Mouse (Mus musculus): ENCODE measurements around the gene Ptprc.

The Ptprc gene

DNA sequence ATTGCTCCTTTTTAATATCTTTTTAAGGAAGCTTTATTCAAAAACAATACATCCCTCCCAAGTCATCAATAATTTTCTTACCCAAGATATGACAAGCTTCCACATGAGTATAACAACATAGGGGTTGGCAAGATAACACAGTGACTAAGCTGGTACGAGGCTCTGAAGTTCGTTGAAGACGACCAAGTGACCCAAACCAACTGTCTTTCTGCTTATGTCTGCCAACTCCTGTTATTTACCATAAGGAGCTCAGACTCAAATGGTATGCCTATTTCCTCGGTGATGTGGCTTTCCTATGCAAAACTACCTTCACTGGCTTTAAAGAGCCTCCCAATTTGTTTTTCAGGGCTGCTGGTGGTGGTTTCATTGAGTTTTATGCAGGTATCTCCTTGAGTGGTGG is at the start of gene Ptprc:
Gene Ptprc, minus strand, starts transcription at position 215 of the 400 bp plus-strand sequence.
- no peak for DNase-seq (ENCODE audit: low spot score)

DNA sequence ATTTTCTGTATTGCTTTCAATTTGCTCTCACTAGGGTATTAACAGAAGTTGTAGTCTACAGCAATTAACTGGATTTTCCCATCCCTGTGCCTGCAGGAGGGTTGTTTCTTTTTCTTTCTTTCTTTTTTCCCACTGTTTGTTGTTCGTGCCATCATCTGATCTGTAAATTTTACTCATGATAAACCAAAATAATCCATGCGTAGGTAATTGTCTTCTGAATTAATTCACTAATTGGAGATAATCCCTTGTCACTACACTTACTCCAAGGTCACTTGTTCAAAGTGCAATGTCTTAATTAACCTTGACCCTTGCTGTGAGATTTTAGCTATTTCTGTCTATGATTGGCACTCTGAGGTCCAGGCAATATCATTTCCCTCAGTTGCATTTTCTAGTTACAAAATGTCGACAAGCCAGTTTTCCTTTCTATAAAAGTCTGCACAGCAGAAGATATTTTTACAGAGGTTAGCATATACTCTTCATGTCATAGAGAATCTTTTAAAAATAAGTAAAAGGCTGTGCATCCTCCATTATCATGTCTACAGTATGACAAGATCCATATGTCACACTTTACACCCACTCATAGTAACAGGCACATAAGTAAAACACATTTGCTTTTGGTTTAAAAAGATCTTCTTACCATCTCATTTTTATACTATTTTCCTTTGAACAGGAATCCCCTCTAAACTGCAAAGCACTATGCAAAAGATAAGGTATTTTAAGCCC is 39.4 kb upstream of the Ptprc start:
- no peak for DNase-seq (ENCODE audit: low spot score)

DNA sequence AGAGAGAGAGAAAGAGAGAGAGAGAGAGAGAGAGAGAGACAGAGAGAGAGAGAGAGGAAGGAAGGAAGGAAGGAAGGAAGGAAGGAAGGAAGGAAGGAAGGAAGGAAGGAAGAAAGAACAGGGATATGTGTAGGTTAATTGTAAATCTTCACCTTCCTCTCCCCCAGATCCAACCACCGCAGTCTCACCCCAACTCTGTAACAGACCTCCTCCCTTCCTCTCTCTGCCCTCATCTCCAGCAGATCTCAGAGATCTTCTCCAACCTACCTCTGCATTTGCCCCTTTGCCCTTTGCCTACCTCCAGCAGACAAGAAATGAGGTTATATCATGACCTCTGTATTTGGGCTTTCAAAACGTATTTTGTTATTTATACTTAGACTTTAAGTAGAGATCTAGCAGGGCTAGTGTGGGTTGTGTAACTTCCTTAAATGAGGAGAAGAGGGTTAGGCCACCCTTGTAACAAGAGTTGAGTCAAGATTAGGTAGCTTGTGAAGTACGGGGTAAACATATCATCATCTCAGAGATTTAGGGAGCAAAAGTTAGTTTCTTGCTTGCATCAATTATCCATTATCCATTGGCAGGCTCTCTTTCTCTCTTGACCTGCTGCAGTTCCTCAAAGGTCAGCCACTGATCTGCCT is 35.0 kb upstream of the Ptprc start:
- no peak for DNase-seq (ENCODE audit: low spot score)

DNA sequence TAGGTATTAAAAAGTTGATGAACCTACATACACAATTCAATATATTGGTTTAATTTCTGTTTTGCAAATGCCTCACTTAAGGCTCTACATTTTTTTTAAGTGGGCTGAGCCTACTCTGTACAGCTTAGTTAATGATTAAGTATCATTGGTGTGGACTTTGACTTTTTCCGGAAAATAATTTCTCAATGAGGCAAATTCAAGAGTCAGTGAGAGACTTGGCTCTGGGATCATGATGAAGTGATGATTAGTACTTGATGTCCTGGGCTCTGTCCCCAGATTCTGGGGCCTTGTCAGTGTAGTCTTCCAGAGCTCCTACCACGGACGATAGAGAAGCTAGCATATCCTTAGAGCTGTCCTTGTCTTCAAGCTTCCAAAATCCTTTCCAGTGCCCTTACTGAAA is 34.2 kb upstream of the Ptprc start:
- no peak for DNase-seq (ENCODE audit: low spot score)

DNA sequence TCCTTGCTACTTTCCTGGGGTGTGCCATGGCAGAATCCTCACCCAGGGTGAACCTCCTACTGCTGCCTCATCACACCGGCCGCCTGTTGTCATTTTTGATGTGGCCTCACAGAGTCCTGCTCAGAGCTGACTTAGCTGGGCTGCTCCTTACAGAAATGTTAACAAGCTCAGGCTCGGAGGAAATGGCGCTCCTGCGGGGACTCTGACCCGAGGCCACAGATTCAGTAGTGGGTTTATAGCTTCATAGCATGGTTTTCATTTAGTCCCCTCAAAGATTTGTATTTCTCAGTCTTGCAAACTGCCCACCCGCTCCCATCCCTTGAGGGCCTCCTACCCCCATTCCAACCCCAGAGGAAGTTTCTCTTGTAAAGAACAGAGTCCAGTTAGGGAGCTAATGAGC is 30.5 kb upstream of the Ptprc start:
- no peak for DNase-seq (ENCODE audit: low spot score)

DNA sequence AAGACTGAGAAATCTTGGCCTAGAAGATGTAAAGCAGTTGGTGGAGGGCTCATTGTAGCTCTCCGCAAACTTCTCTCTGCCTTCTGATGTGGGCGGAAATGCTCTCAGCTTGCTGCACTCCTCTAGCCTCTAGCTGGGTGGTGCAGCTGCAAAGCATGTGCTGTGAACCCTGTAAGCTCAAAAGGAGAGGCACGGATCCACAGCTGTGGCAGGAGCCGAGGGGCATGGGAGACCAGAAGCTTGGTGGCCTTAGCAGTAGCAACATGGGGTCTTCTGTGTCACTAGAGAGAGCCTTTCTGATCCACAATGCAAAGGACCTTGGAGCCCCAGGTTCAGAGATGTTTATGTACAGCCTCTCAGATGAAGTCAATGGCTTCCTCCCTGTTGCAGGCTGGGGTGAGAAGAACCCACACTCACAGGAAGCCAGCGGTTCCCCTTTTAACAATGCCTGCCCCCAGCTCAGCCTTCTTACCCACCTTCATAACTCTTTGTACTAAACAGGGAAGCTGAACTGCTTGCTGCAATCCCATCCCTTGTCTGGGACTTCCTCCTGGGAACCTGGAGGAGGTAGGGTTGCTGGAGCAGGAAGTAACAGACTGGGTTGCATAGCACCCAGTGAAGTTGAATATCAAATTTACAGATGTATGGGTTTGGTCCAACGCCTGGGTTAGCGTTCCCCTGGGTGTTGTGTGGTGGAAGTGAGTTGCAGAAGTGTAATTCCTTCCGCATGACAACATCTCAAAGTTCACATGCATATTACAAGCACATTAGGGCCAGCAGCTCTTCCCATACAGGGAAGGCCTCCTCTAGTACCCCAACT is 16.4 kb upstream of the Ptprc start:
- DNase-seq (ENCODE audit: low spot score): no peak

DNA sequence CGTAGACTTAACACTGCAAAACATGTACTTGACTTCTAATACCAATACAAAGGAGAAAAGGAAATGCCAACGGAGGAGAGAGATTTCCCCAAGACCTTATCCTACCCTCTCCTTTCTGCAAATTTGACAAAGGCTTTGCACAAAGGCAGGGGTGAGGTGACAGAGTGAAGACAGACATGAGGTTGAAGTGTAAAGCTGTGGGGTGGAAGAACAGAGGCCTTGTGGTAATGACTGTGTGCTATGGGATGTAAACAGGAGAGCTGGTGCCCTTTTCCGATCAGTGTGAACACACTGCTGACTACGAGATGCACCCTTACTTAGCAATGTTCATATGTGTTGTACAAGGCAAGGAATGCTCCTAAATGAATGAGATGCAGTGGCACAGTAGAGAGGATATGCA is 12.6 kb upstream of the Ptprc start:
- DNase-seq (ENCODE audit: low spot score): no peak

DNA sequence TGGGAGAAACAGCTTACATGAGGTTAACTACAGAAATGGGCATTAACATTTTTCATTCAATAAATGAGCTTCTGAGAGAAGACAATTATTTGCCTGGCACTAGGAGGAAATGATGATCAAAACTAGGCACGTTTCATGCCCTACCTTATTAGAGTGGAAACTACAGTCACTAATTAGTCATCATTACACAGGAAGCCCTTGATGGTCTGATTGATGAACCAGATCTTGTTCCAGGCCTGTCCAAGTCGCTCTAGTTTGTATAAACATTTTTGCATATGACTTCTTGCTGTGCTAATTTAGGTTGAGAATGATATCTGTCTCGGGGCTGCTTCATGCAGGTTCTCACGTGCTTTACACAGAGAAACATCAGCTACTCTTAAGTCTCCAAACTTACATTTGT is 10.4 kb upstream of the Ptprc start:
- DNase-seq (ENCODE audit: low spot score): no peak

DNA sequence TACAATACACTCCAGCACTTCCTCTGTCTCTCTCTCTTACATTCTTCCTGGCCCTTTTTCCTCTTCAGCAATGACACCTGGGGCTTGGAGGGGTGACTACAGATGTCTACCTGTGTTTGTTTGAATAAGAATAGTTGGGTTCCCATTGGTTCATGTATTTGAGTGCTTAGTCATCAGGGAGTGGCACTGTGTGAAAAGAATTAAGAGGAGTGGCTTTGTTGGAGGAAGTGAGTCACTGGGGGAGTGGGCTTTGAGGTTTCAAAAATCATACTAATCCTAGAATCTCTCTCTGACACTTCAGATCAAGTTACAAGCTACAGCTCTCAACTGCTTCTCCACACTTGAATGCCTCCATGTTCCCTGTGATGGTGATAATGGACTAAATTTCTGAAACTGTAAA is 4.6 kb upstream of the Ptprc start:
- DNase-seq (ENCODE audit: low spot score): no peak

DNA sequence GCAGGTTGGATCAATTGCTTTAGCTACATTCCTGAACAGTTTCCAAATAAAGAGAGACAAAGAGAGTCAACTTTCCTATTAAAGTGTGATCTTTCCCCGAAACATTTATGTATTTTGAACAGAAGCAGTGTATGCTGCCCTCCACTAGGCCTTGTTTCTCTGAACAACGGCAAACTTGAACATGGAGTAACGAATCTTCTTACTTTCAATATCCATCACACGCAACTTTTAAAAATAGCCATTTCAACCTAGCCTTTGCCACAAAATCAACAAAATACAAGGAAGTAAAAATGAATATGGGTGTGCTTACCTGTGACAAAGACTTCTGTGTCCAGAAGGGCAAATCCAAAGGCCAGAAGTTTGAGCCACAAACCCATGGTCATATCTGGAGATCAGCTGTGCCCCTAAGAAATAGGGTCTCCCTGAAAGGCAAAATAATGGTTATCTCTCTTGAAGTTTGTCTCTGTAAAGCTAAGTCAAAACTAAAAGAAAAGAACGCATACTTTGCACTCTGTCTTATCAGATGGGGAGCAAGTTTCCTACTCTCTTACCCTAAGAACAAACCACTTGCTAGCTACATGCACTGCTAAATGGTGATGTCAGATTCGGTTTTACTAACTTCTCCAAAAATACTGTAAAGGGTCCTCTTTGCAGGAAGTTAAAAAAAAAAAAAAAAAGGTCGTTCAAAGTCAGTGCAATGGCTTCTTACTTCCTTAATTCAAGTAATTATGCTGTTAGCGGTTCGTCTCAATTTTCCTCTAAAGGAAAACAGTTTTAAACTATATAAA is 609 bp downstream of the Ptprc start:
- no peak for DNase-seq (ENCODE audit: low spot score)

DNA sequence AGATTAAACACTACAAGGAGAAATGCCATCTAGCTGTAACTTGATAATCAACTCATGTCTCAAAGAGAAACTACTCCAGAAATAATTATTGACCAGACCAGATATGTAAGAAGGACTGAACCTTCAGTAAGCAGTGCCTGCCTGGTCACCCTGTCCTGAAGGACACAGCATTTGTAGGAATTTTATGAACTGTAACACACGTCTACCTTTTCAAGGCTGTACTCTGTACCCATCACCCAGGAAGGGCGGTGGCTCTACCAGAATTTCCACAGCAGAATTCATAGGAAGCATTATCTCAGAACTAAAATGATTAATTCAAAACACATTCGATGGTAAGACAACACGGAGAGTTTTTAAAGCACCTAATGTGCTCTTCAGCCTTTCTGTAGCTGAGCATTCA is 1.4 kb downstream of the Ptprc start:
- DNase-seq (ENCODE audit: low spot score): no peak

DNA sequence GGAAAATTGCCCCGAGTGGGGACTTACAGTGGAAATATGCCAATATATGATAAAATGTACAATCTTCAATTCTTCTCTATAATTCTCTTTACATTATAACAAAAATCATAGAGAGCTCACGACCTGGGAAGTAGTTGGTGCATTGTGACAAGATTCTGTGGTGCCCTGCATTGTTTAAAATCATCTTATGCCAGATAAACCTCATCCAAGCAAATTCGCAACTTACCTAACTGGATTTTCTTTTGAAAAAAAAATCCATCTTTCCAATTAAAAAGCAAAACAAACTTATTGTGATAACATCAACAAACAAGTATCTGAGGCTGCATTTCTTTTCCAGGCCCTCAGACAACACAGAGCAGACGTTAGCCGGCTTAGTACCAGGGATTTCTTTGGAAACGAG is 1.8 kb downstream of the Ptprc start:
- DNase-seq (ENCODE audit: low spot score): no peak

DNA sequence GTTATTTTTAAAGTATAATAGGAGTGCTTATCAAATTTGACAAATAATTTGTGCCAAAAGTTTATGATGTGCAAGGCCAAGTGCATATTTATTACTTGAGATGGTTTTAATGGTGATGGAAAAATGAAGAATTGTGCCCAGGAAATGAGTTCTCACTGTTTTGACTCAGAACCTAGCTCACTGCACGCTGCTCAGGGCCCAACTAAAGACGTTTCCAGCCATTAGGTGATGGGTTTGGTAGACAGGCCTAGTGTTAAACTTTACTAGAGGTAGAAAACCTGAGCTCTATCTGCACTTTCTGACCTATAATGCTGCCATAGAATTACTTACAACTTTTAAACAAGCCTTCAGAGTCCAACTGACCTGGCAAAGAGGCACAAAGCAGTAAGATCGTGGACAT is 3.0 kb downstream of the Ptprc start:
- DNase-seq (ENCODE audit: low spot score): no peak

DNA sequence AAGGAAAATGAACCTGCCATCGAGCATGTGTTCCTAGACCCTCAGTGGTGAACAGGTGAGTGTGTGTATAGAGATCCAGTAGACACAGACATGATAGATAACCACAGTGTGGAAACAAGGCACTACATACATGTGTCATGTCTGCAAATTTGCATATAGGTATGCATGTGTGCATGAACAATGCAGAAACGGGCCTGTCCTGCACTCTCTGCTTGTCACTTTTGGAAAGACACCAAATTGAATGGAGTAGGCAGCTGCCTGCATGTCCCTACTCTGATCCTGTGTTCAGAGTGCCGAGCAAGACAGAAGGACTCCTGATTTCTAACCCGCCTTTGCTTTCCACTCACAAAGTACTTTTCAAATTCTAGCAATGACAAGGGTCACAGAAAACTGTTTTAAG is 3.4 kb downstream of the Ptprc start:
- no peak for DNase-seq (ENCODE audit: low spot score)

DNA sequence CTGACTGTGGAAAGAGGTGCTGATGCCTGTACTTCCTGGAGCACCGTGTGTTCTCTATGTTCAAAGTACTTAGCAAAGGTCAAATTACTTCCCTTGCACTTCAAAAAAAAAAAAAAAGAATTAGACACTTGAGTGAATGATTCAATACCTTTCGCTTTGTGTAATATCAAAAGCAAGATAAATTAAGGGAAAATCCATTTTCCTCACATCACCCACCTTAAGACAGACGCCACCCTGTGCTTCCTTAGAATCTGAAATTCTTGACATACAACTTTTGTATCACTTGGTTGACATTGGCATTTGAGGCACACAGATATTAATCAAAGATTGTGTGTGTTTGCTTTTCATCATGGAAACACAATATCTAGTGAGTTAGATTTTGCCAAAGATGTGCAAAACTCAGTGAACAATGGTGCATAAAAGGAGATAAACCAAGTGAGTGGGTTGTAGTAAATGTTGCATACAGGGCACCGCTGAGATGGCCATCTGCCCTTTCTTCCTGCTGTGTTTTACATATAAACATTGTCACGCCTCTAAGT is 9.2 kb downstream of the Ptprc start:
- no peak for DNase-seq (ENCODE audit: low spot score)

DNA sequence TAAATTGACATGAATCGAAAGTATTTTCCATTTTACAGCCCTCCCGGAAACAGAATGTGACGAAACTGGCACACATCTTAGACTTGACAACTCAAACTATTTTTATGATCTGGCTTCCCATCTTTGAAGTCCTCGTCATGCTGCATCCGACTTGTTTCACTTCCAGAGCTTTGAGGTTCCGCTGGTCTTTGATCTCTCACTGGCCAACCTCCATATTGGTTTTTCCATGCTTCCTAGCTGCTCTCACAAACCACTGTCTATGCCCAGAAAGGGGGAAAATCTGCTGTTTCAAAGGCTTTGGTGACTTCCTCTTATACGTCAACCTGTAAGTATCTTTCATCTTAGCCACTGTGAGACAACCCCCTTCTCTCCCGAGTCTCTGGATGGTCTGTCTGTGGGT is 12.9 kb downstream of the Ptprc start:
- DNase-seq (ENCODE audit: low spot score): no peak

DNA sequence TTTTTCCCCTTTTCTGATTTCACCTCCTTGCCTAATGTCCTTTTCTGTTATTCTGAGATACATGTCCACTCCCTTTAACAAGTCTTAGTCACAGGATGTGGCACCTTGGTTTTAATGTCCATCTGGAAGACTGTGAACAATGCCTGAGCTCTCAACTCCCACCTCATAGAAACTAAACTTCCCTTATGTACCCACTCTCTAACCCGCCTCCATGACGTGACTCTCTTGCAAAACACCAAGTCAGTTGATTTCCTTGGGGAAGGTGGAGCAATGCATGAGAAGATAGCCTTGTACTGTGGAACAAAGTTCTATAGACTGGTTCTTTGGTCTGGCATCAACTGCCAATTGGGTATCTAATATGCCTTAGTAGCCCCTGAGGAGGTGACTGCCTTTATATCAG is 16.6 kb downstream of the Ptprc start:
- no peak for DNase-seq (ENCODE audit: low spot score)

DNA sequence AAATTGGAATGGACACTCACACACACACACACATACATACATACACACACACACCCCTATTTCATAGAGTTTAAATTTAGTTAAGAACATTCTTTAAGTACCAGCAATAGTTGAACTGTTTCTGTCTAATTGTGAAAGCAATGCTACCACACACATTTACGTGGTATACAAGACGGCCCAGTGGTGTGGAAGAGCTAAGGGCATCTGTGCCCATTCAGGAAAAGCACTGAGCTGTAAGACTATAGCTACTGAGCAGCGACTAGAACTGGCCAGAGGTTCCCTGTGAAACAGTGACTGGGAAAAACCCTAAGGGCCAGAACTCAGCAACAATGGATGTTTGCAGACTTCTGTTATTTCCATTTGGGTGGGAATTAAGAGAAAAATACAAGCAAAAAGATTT is 17.3 kb downstream of the Ptprc start:
- no peak for DNase-seq (ENCODE audit: low spot score)

DNA sequence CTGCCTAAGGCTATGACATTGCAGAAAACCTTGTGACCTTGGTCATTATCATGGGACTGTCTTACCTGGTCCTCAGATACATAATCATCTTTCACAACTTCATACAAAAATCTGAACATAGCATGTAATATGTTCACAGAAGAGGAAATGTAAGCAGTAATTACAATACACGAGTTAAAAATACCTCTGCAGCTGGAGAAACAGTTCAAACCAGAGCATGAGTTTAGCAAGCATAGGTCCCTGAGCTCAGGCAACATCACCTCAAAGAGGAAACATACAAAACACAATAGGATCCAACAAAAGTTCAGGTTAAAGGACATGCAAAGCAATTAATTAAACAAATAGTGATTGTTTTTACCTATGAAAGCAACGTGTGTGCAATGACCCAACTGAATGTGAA is 17.8 kb downstream of the Ptprc start:
- DNase-seq (ENCODE audit: low spot score): no peak

DNA sequence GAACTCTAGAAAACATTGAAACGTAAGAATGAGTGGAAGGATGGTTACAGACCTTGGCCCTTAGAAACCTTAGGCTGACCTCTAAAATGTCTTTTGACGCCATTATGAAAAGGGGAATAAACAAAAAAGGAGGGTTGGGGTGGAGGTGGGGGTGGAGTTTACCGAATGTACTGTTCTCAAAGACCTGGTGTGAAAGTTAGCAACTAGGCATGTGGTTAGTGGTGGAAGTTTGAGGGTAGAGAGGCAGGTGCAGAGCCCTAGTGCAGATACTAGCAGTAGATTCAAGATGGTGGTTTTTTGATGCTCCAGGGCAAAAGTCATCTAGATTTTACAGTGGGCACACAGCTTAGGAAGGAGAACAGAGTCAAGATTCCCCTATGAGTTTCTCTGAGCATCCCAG is 18.5 kb downstream of the Ptprc start:
- no peak for DNase-seq (ENCODE audit: low spot score)

DNA sequence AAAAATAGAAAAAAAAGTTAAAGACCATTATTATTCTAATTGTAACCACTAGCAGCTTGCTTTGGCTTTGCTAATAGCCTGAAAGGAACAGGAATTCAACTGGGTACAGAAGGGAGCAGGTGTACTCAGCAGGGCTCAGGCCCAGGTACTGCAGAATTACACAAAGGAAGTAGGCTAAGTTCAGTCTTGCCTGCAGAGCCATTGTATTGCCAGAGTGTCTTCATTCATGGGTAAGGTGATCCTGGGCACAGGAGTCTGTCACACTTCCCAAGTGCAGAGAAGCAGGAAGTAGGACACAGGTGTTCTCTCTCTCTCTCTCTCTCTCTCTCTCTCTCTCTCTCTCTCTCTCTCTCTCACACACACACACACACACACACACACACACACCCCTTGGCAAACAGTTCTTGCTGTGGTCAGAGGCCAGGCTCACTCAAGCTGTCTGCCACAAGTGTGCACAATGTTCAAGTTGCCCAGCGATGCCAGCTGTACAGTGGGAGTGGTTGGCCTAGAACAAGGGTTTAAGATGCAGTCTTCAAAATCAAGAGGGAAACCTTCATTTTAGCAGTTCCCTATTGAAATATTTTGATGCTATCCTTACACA is 21.2 kb downstream of the Ptprc start:
- no peak for DNase-seq (ENCODE audit: low spot score)

DNA sequence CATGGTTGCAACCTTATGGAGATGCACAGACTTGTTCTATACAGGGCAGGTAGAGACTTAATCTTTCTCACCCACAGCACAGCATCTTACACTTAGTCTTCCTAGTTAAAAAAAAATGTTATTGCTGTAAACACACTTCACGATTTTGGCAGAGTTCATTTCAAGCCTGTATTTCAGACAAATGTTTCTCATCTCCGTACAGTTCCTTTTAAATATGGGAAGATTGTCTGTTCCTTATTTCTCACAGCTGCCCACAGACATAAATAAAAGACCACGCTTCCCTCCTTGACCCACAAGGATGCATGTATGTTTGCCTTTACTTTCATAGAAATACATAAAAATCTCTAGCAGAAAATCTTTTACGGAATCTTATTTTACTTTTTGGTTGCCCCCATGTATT is 22.4 kb downstream of the Ptprc start:
- no peak for DNase-seq (ENCODE audit: low spot score)

Measured in adipocyte (in vitro differentiated cells).